Mouse (Mus musculus): ENCODE measurements around the gene Npm3.

Gene Npm3

DNA sequence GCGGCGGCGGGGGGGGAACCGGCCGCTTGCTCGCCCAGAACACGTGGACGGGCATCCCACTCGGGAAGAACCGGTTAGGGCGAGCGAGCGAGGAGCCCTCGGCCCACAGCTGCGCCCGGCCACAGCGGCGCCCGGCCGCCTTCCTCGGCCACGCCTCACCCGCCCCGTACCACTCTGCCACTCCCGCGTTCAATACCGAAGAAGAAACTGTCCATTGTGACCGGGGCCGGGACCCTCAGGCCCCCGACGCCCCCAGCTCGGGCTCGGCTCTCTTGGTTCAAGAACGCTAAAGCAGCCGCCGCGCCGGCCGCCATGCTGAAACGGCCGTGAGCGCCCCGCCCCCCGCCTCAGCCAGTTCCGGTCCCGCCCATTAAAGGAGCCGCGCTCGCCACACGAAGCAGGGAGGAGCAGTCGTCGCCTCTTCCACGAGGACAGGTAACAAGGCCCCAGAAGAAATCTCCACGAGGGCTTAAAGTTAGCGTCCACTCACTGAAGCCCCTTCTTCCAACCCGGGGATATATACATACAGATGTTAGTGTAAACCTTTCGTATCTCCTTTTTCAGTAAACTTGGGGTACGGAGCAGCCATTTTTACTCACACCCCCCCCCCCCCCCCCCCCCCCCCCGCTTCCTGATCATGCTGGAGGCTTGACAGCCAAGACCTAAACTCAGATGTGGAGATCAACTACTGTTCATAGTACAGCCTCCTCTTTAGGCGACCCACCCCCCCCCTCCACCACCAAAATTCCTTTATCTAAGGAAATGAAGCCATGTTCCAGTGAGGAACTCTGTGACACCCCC lies at the start of gene Npm3:
Gene Npm3 (minus strand): TSS at position 349 of the 801 bp plus-strand sequence.
- DNase-seq (ENCODE audit: low spot score in 2 of 2) = peak; percentile 90 to 91

GRCm38 (mm10) chr19:45796879-45797278 lies 47.5 kb upstream of the Npm3 start:
- DNase-seq (ENCODE audit: low spot score in 2 of 2) = no peak

- DNase-seq (ENCODE audit: low spot score in 2 of 2) = no peak
Measured at GRCm38 (mm10) chr19:45796061-45796556, 46.7 kb upstream of the Npm3 start.

GRCm38 (mm10) chr19:45795406-45795944 lies 46.1 kb upstream of the Npm3 start:
- DNase-seq (ENCODE audit: low spot score in 2 of 2) = no peak

DNA sequence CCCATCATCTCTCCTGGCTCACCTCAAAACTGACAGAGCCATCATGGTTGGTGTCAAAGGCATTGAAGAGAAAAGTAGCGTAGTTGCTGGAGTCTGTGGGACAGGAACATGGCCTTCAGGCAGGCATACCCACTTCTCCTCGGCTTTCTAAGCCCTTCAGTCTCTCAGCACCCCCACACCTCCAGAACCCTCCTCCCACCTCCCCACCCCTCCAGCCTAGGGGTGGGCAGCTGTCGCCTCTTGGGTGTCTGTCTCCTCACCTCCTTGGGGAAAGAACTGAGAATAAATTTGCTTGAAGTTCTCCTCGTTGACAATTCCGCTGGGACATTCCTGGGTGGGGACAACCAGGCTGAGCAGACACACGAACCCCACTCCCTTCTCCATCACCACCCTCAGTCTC lies 45.3 kb upstream of the Npm3 start:
- DNase-seq (ENCODE audit: low spot score in 2 of 2) = no peak

DNA sequence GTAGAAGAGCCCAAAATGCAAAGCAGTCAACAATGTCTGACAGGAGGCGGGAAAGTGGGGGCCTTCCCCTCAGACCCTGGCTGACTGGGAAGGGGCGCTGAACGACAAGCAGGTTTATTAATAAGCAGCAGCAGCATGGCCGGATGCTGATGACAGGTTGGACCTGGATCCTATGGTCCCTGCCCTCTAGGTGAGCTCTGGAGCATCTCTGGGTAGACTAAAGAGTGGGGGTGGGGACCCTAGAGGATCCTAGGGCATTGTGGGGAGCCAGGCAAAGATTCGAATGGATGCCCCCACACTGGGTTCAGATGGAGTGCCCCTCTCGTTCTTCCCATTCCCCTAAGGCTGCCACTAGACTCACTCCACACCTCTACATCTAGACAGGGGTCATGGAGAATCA lies 43.0 kb upstream of the Npm3 start:
- no peak for DNase-seq (ENCODE audit: low spot score in 2 of 2)

GRCm38 (mm10) chr19:45789888-45790874 lies 40.8 kb upstream of the Npm3 start:
- no peak for DNase-seq (ENCODE audit: low spot score in 2 of 2)

- DNase-seq (ENCODE audit: low spot score in 2 of 2) = no peak
Measured at GRCm38 (mm10) chr19:45789365-45789764, 40.0 kb upstream of the Npm3 start.

GRCm38 (mm10) chr19:45788337-45788736 lies 38.9 kb upstream of the Npm3 start:
- no peak for DNase-seq (ENCODE audit: low spot score in 2 of 2)

DNA sequence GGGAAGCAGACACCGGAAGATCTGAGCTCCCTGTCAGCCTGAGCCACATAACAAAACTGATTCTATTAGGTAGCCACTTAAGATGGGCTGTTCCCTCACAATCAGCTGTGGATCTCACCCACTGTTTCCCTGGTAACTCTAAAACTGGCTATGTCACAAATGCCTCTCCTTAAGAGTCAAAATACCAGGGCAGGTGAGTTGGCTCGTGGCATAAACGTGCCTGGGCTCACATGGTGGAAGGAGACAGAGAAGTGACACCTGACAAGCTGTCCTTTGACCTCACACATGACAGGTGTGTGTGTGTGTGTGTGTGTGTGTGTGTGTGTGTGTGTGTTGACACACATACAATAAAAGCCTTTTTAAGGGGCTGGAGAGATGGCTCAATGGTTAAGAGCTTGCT lies 38.1 kb upstream of the Npm3 start:
- DNase-seq (ENCODE audit: low spot score in 2 of 2) = no peak

DNA sequence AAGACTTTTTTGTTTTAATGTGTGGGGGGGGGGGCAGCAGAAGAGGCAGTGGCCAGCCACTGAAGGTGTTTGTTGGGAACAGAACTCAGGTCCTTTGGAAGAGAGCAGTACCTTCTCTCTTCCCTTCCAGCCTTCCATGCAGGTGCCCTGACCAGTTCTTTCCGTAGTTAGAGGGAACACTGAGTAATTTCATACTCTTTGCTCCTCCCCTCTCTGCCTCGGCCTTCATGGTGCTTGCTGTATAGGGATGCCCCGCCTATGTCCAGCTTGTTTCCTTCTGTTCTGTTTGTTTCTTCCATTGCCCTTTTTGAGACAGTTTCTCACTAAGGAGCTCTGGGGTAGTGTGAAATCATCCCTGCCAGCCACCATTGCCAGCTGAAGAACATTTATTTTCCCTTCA lies 36.1 kb upstream of the Npm3 start:
- DNase-seq (ENCODE audit: low spot score in 2 of 2) = no peak

GRCm38 (mm10) chr19:45783933-45784576 lies 34.7 kb upstream of the Npm3 start:
- no peak for DNase-seq (ENCODE audit: low spot score in 2 of 2)

- DNase-seq (ENCODE audit: low spot score in 2 of 2) = peak; percentile 99
Measured at GRCm38 (mm10) chr19:45783181-45783932, 34.0 kb upstream of the Npm3 start, which contains the start of gene Mgea5. Mgea5 (minus strand) TSS chr19:45783837.

DNA sequence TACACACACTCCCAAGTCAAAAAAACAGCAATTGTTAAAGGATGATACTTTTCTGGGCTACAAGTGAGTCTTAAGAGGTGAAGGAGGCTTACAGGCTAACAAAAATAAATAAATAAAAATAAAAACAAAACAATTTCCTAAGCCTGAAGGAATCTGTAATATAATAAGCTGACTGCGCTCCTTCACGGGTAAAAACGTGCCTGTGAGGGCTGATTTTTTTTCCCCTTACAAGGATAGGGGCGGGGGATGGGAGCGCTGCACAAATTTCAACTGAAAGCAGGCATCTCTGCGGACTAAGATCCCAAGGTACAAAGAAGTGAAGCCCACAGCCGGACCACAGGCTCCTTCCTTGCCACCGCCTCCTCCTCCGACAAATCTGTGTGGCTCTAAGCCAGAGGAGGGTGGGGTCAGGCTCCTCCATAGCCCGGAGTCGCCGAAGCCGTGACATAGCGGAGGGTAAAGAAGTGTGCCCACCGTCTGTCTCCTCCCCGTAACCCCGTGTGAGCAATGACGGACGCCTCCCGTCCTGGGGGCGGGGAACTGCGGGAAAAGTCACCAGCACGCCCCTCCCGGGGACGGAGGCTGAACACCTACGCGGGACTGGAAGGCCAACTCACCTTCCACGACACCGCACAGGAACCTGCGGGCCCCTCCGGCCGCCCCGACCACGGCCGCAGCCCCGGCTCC lies 33.1 kb upstream of the Npm3 start:
- peak; percentile 75 to 82 for DNase-seq (ENCODE audit: low spot score in 2 of 2)

- DNase-seq (ENCODE audit: low spot score in 2 of 2) = no peak
Measured at GRCm38 (mm10) chr19:45781676-45782075, 32.3 kb upstream of the Npm3 start.

DNA sequence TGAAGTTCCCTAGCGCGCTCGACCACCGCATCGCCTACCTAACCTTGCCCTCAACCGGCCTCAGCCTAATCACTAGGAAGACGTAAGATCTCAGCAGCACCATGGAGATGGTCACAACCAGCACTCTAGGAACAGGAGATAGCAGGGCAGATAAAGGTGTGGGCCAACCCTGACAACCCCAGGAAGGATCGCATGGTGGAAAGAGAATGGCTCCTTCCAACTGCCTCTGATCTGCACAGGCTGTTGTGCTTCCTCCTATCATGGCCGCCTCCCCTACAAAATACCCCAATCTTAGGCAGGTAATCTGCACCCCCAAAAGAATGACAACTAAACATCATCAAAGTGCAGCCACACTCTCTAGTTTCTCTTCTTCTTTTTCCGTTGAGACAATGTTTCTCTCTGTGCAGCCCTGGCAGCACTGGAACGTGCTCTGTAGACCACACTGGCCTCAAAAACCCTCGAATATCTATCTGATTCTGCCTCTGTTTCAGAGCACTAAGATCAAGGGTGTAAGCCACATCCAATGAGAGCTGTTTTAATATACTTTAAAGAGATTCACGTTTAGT lies 31.0 kb upstream of the Npm3 start:
- DNase-seq (ENCODE audit: low spot score in 2 of 2) = no peak

DNA sequence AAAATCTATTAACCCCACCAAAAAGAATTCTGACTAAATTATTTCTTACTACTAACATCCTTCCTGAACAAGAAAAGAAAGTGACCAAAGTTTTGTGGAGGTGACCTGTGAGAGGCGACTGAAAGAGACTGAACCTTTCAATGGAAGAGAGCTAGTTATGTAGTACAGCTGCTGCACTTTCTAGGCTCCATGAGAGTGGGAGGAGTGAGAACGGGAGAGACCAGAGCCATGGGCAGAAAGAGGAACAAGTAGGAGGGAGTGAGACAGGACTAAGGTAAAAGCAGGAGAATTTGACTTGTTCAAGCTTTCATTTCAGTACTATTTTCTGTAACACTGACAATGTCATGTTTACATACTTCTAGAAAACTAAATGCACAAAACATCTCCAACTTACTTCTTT lies 26.1 kb upstream of the Npm3 start:
- DNase-seq (ENCODE audit: low spot score in 2 of 2) = no peak

- DNase-seq (ENCODE audit: low spot score in 2 of 2) = no peak
Measured at GRCm38 (mm10) chr19:45771501-45771900, 22.1 kb upstream of the Npm3 start.

- no peak for DNase-seq (ENCODE audit: low spot score in 2 of 2)
Measured at GRCm38 (mm10) chr19:45760810-45761209, 11.4 kb upstream of the Npm3 start.

- no peak for DNase-seq (ENCODE audit: low spot score in 2 of 2)
Measured at GRCm38 (mm10) chr19:45758671-45759070, 9.3 kb upstream of the Npm3 start.

All from right cerebral cortex, postnatal 10 days (tissue).